Mouse (Mus musculus) CH12.LX (cell line): Measurements from ENCODE around the gene Ankdd1b. TPM values are rescaled to one million over a fixed set of nuclear protein-coding genes. Genes with fewer than 3 reads are reported as not detected.

Source experiments
- DNase-seq: peaks from one replicate; pipeline ENCODE4 v3.0.0-alpha.2; 2013; ENCODE audit errors: extremely low read depth
- H3K27ac ChIP-seq: 2 replicates; pipeline ENCODE4 v1.5.1; 2012; ENCODE audit warnings: low read depth, mild to moderate bottlenecking, control low read depth, moderate library complexity; ENCODE audit not compliant: insufficient read depth
- H3K27me3 ChIP-seq: replicated peaks from 2 replicates; pipeline ENCODE3; 2012; ENCODE audit warnings: inconsistent platforms
- H3K36me3 ChIP-seq, 2 experiments: replicated peaks in 1 of 2; 2 replicates each; pipeline versions ENCODE3 to v1.6.1; 2012; ENCODE audit warnings: inconsistent platforms in 1 of 2, low read length in 1 of 2, mild to moderate bottlenecking in 1 of 2, mixed read lengths in 1 of 2, moderate library complexity in 1 of 2; ENCODE audit not compliant: control insufficient read depth in 1 of 2, insufficient read depth in 1 of 2
- H3K4me1 ChIP-seq, 2 experiments: 2 replicates each; pipeline ENCODE4 v1.6.1; 2012; ENCODE audit warnings: inconsistent platforms in 1 of 2, moderate library complexity in 1 of 2; ENCODE audit not compliant: insufficient read depth in 2 of 2, control insufficient read depth in 1 of 2
- H3K4me2 ChIP-seq: 2 replicates; pipeline ENCODE4 v1.6.1; 2012; ENCODE audit warnings: low read depth, mild to moderate bottlenecking, control low read depth; ENCODE audit not compliant: poor library complexity, insufficient read depth, severe bottlenecking
- H3K4me3 ChIP-seq, 3 experiments: fragments of 150-350 bp in 1 of 3; sonication (generic) in 1 of 3; replicated peaks in 1 of 3; 2 replicates each; pipeline versions ENCODE3 to v1.5.1; 2011 to 2012; ENCODE audit warnings: low read depth in 2 of 3, low read length in 2 of 3, mild to moderate bottlenecking in 2 of 3, moderate library complexity in 2 of 3, control low read depth in 1 of 3, improper control_type of control experiment in 1 of 3, inconsistent platforms in 1 of 3, mixed read lengths in 1 of 3; ENCODE audit not compliant: poor library complexity in 1 of 3
- H3K79me2 ChIP-seq: replicated peaks from 2 replicates; pipeline ENCODE4 v1.6.1; 2012; ENCODE audit warnings: mild to moderate bottlenecking, moderate library complexity; ENCODE audit not compliant: control insufficient read depth, poor library complexity, insufficient read depth, severe bottlenecking; ENCODE audit errors: extremely low read depth
- H3K9ac ChIP-seq: 2 replicates; pipeline ENCODE4 v1.6.1; 2012; ENCODE audit warnings: low read depth, mild to moderate bottlenecking, control low read depth, moderate library complexity; ENCODE audit not compliant: insufficient read depth
- H3K9me3 ChIP-seq: replicated peaks from 2 replicates; pipeline ENCODE3; 2012; ENCODE audit warnings: low read length, inconsistent platforms, mixed read lengths
- BHLHE40 ChIP-seq: IDR thresholded peaks from 2 replicates; pipeline ENCODE4 v1.6.1; 2011; ENCODE audit warnings: mild to moderate bottlenecking, low read depth, low read length, improper control_type of control experiment
- CHD1 ChIP-seq: IDR thresholded peaks from 2 replicates; pipeline ENCODE4 v1.6.1; 2012; ENCODE audit warnings: low read depth, low read length, improper control_type of control experiment, inconsistent platforms
- CHD2 ChIP-seq: IDR thresholded peaks from 2 replicates; pipeline ENCODE4 v1.6.1; 2011; ENCODE audit warnings: low read length, improper control_type of control experiment
- CTCF ChIP-seq, 2 experiments: IDR thresholded peaks in 1 of 2; conservative IDR thresholded peaks in 1 of 2; 2 replicates each; pipeline ENCODE4 v1.5.1; 2011 to 2012; ENCODE audit warnings: low read depth in 2 of 2, low read length in 2 of 2, improper control_type of control experiment in 1 of 2, inconsistent platforms in 1 of 2, mild to moderate bottlenecking in 1 of 2, moderate library complexity in 1 of 2
- E2F4 ChIP-seq: IDR thresholded peaks from 2 replicates; pipeline ENCODE4 v1.6.1; 2011; ENCODE audit warnings: low read depth, low read length, improper control_type of control experiment; ENCODE audit not compliant: insufficient replicate concordance
- ELF1 ChIP-seq: IDR thresholded peaks from 2 replicates; pipeline ENCODE4 v1.6.1; 2014; ENCODE audit warnings: low read depth, mild to moderate bottlenecking, inconsistent platforms, low read length, improper control_type of control experiment
- EP300 ChIP-seq: IDR thresholded peaks from 2 replicates; pipeline ENCODE4 v1.6.1; 2011; ENCODE audit warnings: low read length, improper control_type of control experiment
- ETS1 ChIP-seq: conservative IDR thresholded peaks from 2 replicates; pipeline ENCODE4 v1.6.1; 2012; ENCODE audit warnings: low read depth, mild to moderate bottlenecking, inconsistent platforms, low read length, improper control_type of control experiment, moderate library complexity
- GABPA ChIP-seq: IDR thresholded peaks from 2 replicates; pipeline ENCODE4 v1.6.1; 2012; ENCODE audit warnings: low read depth, low read length, improper control_type of control experiment, inconsistent platforms; ENCODE audit not compliant: insufficient replicate concordance
- HCFC1 ChIP-seq: IDR thresholded peaks from 2 replicates; pipeline ENCODE4 v1.6.1; 2012; ENCODE audit warnings: low read depth, mild to moderate bottlenecking, inconsistent platforms, low read length, improper control_type of control experiment
- IRF4 ChIP-seq: IDR thresholded peaks from 2 replicates; pipeline ENCODE4 v1.6.1; 2014; ENCODE audit warnings: low read depth, mild to moderate bottlenecking, inconsistent platforms, low read length, improper control_type of control experiment
- JUN ChIP-seq: IDR thresholded peaks from 2 replicates; pipeline ENCODE4 v1.6.1; 2011; ENCODE audit warnings: low read depth, mild to moderate bottlenecking, low read length, improper control_type of control experiment, moderate library complexity; ENCODE audit not compliant: insufficient read depth
- JUND ChIP-seq: conservative IDR thresholded peaks from 2 replicates; pipeline ENCODE4 v1.6.1; 2011; ENCODE audit warnings: low read depth, low read length, improper control_type of control experiment
- KAT2A ChIP-seq: IDR thresholded peaks from 2 replicates; pipeline ENCODE4 v1.6.1; 2012; ENCODE audit warnings: low read length, improper control_type of control experiment, inconsistent platforms; ENCODE audit not compliant: insufficient replicate concordance
- MAFK ChIP-seq: IDR thresholded peaks from 2 replicates; pipeline ENCODE4 v1.6.1; 2011; ENCODE audit warnings: low read length, improper control_type of control experiment; ENCODE audit not compliant: insufficient replicate concordance
- MAX ChIP-seq: IDR thresholded peaks from 2 replicates; pipeline ENCODE4 v1.6.1; 2011; ENCODE audit warnings: low read length, improper control_type of control experiment
- MAZ ChIP-seq: IDR thresholded peaks from 2 replicates; pipeline ENCODE4 v1.6.1; 2012; ENCODE audit warnings: low read depth, mild to moderate bottlenecking, inconsistent platforms, low read length, improper control_type of control experiment, moderate library complexity
- MEF2A ChIP-seq: IDR thresholded peaks from 2 replicates; pipeline ENCODE4 v1.6.1; 2014; ENCODE audit warnings: low read depth, mild to moderate bottlenecking, inconsistent platforms, low read length, improper control_type of control experiment, borderline replicate concordance
- MXI1 ChIP-seq: IDR thresholded peaks from 2 replicates; pipeline ENCODE4 v1.6.1; 2011; ENCODE audit warnings: mild to moderate bottlenecking, low read depth, low read length, improper control_type of control experiment
- MYC ChIP-seq: IDR thresholded peaks from 2 replicates; pipeline ENCODE4 v1.6.1; 2011; ENCODE audit warnings: low read depth, mild to moderate bottlenecking, improper control_type of control experiment, low read length
- NELFE ChIP-seq: IDR thresholded peaks from 2 replicates; pipeline ENCODE4 v1.6.1; 2011; ENCODE audit warnings: low read depth, low read length, improper control_type of control experiment
- NRF1 ChIP-seq: IDR thresholded peaks from 2 replicates; pipeline ENCODE4 v1.6.1; 2014; ENCODE audit warnings: low read depth, mild to moderate bottlenecking, inconsistent platforms, low read length, improper control_type of control experiment, moderate library complexity
- PAX5 ChIP-seq: IDR thresholded peaks from 2 replicates; pipeline ENCODE4 v1.6.1; 2012; ENCODE audit warnings: low read length, inconsistent platforms, mixed read lengths
- POLR2A ChIP-seq: IDR thresholded peaks from 2 replicates; pipeline ENCODE4 v1.6.1; 2011; ENCODE audit warnings: low read depth, mild to moderate bottlenecking, improper control_type of control experiment, low read length
- POLR2AphosphoS2 ChIP-seq: IDR thresholded peaks from 2 replicates; pipeline ENCODE4 v1.6.1; 2011; ENCODE audit warnings: low read depth, low read length, improper control_type of control experiment
- RAD21 ChIP-seq: IDR thresholded peaks from 2 replicates; pipeline ENCODE4 v1.6.1; 2011; ENCODE audit warnings: low read depth, mild to moderate bottlenecking, low read length, improper control_type of control experiment, moderate library complexity
- RCOR1 ChIP-seq: conservative IDR thresholded peaks from 2 replicates; pipeline ENCODE4 v1.6.1; 2012; ENCODE audit warnings: low read depth, mild to moderate bottlenecking, inconsistent platforms, low read length, improper control_type of control experiment
- SIN3A ChIP-seq: IDR thresholded peaks from 2 replicates; pipeline ENCODE4 v1.6.1; 2012; ENCODE audit warnings: low read length, improper control_type of control experiment, inconsistent platforms
- SMC3 ChIP-seq: IDR thresholded peaks from 2 replicates; pipeline ENCODE4 v1.6.1; 2011; ENCODE audit warnings: low read depth, low read length, improper control_type of control experiment
- TBP ChIP-seq: conservative IDR thresholded peaks from 2 replicates; pipeline ENCODE4 v1.6.1; 2011; ENCODE audit warnings: low read depth, low read length, improper control_type of control experiment
- TCF12 ChIP-seq: IDR thresholded peaks from 2 replicates; pipeline ENCODE4 v1.6.1; 2014; ENCODE audit warnings: low read depth, mild to moderate bottlenecking, inconsistent platforms, low read length, improper control_type of control experiment
- UBTF ChIP-seq: IDR thresholded peaks from 2 replicates; pipeline ENCODE4 v1.6.1; 2012; ENCODE audit warnings: low read depth, mild to moderate bottlenecking, inconsistent platforms, low read length, improper control_type of control experiment, moderate library complexity
- USF1 ChIP-seq: IDR thresholded peaks from 2 replicates; pipeline ENCODE4 v1.6.1; 2014; ENCODE audit warnings: low read depth, mild to moderate bottlenecking, inconsistent platforms, low read length, improper control_type of control experiment
- USF2 ChIP-seq: conservative IDR thresholded peaks from 2 replicates; pipeline ENCODE4 v1.6.1; 2011; ENCODE audit warnings: low read depth, low read length, improper control_type of control experiment
- ZC3H11A ChIP-seq: IDR thresholded peaks from 2 replicates; pipeline ENCODE4 v1.6.1; 2012; ENCODE audit warnings: low read depth, mild to moderate bottlenecking, inconsistent platforms, low read length, improper control_type of control experiment
- ZKSCAN1 ChIP-seq: IDR thresholded peaks from 2 replicates; pipeline ENCODE4 v1.6.1; 2012; ENCODE audit warnings: low read depth, inconsistent platforms, low read length, improper control_type of control experiment, borderline replicate concordance
- ZMIZ1 ChIP-seq: IDR thresholded peaks from 2 replicates; pipeline ENCODE4 v1.6.1; 2012; ENCODE audit warnings: low read depth, mild to moderate bottlenecking, inconsistent platforms, low read length, improper control_type of control experiment
- ZNF384 ChIP-seq: IDR thresholded peaks from 2 replicates; pipeline ENCODE4 v1.6.1; 2012; ENCODE audit warnings: low read depth, low read length, improper control_type of control experiment, inconsistent platforms
- dilution Hi-C: fragments of 300-500 bp; cut with MboI; formaldehyde crosslinking; loops from 2 replicates; pipeline ENCODE4 v1.14.3; 2020; ENCODE audit warnings: low sequenced_read_pairs; ENCODE audit not compliant: extremely low pct_unique_long_range_greater_than_20kb, extremely low pct_ligation_motif_present
- in situ Hi-C: fragments of 300-500 bp; cut with MboI; formaldehyde crosslinking; loops from 3 replicates; pipeline ENCODE4 v1.14.3; 2019; ENCODE audit warnings: low sequenced_read_pairs, low pct_ligation_motif_present, low pct_unique_long_range_greater_than_20kb, mixed read lengths
- polyA plus RNA-seq: library from polyadenylated mRNA; unstranded; fragments of >175 nt; gene quantifications from 2 replicates; pipeline ENCODE4 v1.2.1, GENCODE M21; 2012; ENCODE audit warnings: low read depth; ENCODE audit not compliant: insufficient read length
- total RNA-seq, 2 experiments: library from RNA; depleted of rRNA; stranded (reverse); fragments of 300-350 nt in 1 of 2; fragments of >200 nt in 1 of 2; gene quantifications; 2 replicates each; pipeline ENCODE4 v1.2.3; 2012 to 2014

Ankdd1b gene
- total and polyA plus RNA-seq, 3 experiments: 0.08 TPM; not detected in 2

DNA sequence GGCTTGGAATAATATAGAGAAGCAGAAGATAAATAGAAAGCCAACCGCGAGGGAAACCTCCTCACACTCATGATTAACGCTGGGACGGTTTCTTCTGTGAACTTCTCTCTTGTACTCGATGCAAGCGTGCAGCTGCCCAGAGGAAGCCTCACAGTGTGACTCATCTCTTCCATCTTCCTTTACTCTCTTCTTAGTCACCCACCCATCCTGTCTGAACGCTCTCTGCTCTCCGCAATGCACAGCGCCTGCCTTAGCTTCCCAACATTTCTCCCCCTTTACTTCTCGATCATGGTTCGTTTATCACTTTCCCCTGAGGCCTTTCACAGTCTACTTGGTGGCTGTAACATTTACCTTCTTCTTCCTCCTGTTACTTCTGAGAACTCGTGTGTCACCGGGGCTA, 39.6 kb upstream of the Ankdd1b start:
- H3K4me2 ChIP-seq: peak overlapping the region; percentile 18
- TF ChIP-seq NELFE (no peak), GABPA (no peak), CHD2 (no peak), HCFC1 (no peak; the same call in 1 of the 2 replicates), ETS1 (peak; percentile 87), ELF1 (no peak), TBP (peak; percentile 57; the same call in 1 of the 2 replicates), USF1 (no peak), BHLHE40 (peak; percentile 87), SMC3 (no peak), MAZ (no peak), ZC3H11A (no peak), MXI1 (0 out of 2 replicates have a peak, but pooled peaks have one; percentile 60), JUND (peak; percentile 97), E2F4 (no peak), PAX5 (no peak), RCOR1 (no peak), CTCF (conservative IDR thresholded peaks at IDR 0.05 in 1 of 2, IDR thresholded peaks at IDR 0.05 in 1 of 2; ENCODE audit: low read depth in 2 of 2, low read length in 2 of 2) (no peak), MAFK (no peak), POLR2AphosphoS2 (no peak), MYC (peak; percentile 85; the same call in 1 of the 2 replicates), ZMIZ1 (no peak), UBTF (peak; percentile 55; the same call in 1 of the 2 replicates), EP300 (peak; percentile 90), CHD1 (no peak; the same call in 1 of the 2 replicates), JUN (peak; percentile 95), USF2 (no peak), SIN3A (no peak), RAD21 (no peak; the same call in 1 of the 2 replicates), POLR2A (peak; percentile 46), MEF2A (peak; percentile 67; the same call in 1 of the 2 replicates), MAX (no peak; the same call in 1 of the 2 replicates), NRF1 (no peak), IRF4 (peak; percentile 87), KAT2A (no peak), ZNF384 (no peak), TCF12 (peak; percentile 63), ZKSCAN1 (no peak)

More for the DNA sequence above, 39.6 kb upstream of the Ankdd1b start:
- Histone ChIP-seq H3K4me1 (peaks cover 7 to 33% of the 10 kb centered on the region in 2 experiments), H3K9ac (peak overlapping the region; percentile 61), H3K79me2 (no peaks in the 10 kb centered on the region), H3K27ac (peak overlapping the region; percentile 86), H3K4me3 (peak overlapping the region in 2 of 3 experiments; percentile 18 to 22), H3K9me3 (no peaks in the 10 kb centered on the region), H3K27me3 (no peaks in the 10 kb centered on the region), H3K36me3 (peaks cover 34 to 64% of the 10 kb centered on the region in 2 experiments)
- dilution Hi-C loops (no loop called here), in situ Hi-C loops (no loop called here)
- peak; percentile 86 for DNase-seq
